Mouse (Mus musculus): ENCODE data around the gene Herpud2. TPM values are rescaled to one million over a fixed set of nuclear protein-coding genes. Genes with fewer than 3 reads are reported as not detected.
"Not testable (repeated sequence)": the region's sequence is repeated elsewhere in the genome, so short reads cannot be mapped to it uniquely, and the experiment has no call there.

The Herpud2 gene
- total RNA-seq, 1 experiment from 2014 or later, result 36.1 TPM

DNA sequence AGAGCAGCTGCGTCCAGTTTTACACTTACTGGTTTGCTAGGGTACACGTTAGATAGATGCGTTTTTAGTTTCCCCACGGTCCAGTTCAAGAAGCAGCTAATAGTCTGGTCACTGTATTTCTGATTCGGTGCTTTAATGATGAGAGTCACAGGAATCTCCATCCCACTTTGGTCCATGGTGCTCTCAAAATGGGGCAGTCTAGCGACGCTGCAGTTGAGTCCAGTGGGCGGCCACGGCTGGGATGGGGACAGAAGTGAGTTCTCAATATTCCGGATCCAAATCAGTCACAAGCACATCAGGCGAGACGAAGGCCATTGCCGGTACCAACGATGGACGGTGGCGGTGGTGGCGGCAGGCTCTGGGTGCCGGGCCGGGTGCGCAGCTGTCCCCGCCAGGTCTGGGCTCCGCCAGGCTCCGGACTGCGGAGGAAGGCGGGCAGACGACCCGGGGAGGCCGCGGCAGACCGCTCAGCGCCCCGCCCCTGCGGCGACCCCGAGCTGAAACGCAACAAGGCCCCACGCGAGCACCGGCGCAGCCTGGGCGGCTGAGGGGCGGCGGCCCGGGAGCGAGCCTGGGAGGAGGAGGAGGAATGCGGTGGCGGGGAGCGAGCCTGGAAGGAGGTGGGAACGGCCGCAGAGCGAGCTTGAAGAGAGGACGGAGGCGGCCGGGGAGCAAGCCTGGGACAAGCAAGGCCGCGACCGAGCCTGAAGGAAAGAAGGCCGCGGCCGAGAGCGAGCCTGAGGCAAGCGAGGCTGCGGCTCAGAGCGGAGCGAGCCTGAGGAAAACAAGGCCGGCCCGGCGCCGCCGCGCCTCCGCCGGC lies 619 bp downstream of the Herpud2 start:
- ATAC-seq (replicated peaks; ENCODE audit: insufficient number of reproducible peaks, low FRiP score, low TSS enrichment, poor library complexity, severe bottlenecking), result peak; percentile 9; the same call in 1 of the 2 replicates

DNA sequence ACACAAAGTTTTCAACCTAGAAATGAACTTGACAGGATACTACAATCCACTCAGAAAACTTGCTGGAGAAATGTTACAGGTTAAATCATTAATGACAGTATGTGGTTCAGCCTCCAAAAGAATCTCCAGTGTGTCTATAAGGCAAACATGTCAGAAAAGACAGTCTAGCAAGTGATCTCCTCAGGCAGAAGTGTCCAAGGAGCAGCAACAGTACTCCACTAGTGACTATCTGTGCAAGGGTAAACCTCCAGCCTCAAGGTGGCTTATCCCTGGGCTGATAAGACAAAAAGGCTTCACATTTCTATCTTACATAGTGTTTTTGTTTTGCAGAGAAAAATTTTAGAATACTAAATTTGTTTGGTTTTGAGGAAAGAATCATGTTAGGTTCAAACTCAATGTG lies 2.9 kb downstream of the Herpud2 start:
- no peak for ATAC-seq (replicated peaks; ENCODE audit: insufficient number of reproducible peaks, low FRiP score, low TSS enrichment, poor library complexity, severe bottlenecking)

DNA sequence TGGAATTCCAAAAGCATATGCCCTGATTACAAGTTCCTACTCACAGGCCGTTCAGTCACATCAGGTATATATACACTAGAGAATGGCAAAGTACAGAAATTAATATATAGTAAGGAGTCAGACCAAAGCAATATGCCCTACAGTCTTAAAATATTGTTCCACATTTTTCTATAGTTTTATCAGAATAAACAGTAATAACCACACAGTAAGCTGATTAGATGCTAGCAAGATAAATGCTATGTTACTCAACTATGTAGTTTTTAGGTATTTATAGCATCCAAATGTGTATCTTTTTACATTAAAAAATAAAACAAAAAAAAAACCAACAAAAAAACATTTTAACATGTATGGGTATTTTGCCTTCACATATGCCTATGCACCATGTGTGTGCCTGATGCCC lies 5.7 kb downstream of the Herpud2 start:
- ATAC-seq (replicated peaks; ENCODE audit: insufficient number of reproducible peaks, low FRiP score, low TSS enrichment, poor library complexity, severe bottlenecking), result no peak

DNA sequence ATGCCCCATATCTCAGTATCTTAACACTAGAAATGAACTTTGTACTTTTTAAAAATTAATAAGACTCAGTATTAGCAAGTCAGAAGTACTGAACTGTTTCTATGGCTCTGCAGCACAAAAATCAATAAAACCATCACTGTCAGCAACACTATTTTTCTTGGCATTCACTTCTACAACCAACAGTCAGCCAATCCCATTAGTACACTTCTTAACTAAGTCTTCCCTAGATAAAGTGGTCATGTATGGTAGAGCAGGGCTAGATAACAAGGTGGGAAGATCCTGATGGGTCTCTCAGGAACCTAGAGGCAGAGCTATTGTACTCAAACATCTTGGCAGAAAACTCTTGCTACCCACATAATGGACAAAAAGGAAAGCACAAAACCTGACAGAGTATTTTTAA lies 7.7 kb downstream of the Herpud2 start:
- ATAC-seq (replicated peaks; ENCODE audit: insufficient number of reproducible peaks, low FRiP score, low TSS enrichment, poor library complexity, severe bottlenecking), result no peak

DNA sequence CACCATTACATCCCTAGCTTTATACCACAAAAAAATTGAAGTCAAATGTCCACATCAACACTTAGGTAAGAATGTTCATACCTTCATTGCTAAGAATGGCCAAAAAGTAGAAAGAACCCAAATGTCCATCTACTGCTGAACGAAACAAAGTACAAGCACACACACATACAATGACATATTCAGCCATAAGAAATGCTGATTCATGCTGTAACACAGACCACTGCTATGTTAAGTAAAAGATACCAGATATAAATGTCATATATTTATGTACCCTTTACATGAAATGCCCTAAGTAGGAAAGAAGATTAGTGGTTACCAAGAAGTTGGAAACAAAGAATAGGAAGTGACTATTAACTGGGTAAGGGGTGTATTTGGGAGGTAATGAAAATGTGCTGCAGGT lies 8.6 kb downstream of the Herpud2 start:
- ATAC-seq (replicated peaks; ENCODE audit: insufficient number of reproducible peaks, low FRiP score, low TSS enrichment, poor library complexity, severe bottlenecking), result no peak

DNA sequence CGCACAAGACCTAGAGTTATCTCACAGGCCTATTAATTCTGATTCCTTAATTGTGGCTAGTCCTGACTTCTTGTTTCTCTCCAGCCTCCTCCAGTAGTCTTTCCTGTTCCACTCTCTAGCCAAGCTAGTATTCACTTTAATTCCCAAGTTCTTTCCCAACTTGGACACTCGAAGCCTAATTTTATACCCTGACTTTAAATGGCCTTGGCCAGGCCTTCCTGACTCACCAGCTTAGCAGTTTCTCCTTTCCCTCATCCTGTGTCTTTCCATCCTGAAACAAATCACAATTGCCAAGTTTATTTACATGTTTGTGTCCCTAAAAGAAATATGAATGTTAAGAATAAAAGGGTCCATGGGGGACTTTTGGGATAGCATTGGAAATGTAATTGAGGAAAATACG lies 9.6 kb downstream of the Herpud2 start:
- no peak for ATAC-seq (replicated peaks; ENCODE audit: insufficient number of reproducible peaks, low FRiP score, low TSS enrichment, poor library complexity, severe bottlenecking)

DNA sequence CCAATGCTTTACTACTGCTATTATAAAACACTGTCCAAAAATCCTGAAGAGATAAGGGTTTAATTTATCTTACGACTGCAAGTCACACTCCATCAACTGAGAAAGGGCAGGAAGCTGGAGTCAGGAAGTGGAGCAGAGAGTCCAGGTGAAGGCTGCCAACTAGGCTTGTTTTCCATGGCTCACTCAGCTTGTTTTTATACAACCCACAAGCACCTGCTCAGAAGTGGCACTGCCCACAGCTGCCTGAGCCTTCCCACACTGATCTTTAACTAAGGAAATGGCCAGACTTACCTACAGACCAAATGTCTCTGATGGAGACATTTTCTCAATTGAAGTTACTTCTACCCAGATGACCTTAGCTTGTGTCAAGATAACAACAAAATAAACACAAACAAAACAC lies 11.3 kb downstream of the Herpud2 start:
- no peak for ATAC-seq (replicated peaks; ENCODE audit: insufficient number of reproducible peaks, low FRiP score, low TSS enrichment, poor library complexity, severe bottlenecking)

DNA sequence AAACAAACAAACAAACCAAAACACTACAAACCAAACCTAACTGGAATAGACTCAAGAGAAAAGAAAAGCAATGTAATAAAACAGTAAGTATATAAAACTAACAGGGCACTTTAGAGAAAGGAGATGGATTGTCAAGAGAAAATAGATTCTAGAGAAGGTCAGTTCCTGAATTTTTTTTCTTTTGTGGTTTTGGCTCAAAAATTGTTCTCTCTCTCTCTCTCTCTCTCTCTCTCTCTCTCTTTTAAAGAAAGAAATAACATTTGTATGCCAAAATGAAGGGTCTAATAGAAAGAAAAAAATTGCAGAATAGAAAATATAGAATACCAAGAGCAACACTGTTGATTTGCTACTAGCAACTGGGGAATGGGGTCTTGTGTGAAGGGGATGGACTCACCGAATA lies 12.7 kb downstream of the Herpud2 start:
- no peak for ATAC-seq (replicated peaks; ENCODE audit: insufficient number of reproducible peaks, low FRiP score, low TSS enrichment, poor library complexity, severe bottlenecking)

DNA sequence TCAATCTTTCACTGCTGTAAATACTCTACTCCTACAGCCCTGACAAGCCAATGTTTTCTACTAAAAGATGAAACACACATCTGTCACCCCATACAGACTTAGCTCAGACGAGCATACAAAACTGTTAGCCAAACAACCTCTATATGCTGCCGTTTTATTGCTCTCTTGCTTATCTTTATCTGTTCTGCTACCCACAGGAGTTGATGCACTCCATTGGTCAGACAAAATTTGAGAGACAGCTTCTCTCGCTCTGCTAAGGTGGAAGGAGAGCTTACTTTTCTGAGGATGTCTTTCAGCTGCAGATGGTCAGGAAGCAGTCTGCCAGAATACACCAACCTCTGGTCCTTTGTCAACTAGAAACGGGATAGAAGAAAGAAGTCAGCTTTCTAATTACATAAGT lies 18.7 kb downstream of the Herpud2 start:
- no peak for ATAC-seq (replicated peaks; ENCODE audit: insufficient number of reproducible peaks, low FRiP score, low TSS enrichment, poor library complexity, severe bottlenecking)

DNA sequence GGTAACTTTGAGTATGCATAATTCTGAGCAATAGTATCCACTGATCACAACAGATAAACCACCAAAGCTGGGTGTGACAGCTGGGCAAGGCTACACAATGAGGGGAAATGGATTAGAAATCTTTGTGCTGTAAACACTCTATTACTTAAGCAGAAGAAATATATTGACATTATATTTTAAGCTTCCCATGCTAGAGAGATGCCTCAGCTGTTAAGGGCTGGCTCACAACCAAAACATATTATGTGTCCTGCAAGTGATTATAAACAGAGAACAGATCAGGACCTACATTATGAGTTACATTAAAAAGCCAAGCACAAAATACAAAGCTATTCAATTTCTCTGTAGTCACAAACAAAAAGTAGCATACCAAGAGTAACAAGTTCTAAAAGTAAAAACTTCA lies 19.4 kb downstream of the Herpud2 start:
- ATAC-seq (replicated peaks; ENCODE audit: insufficient number of reproducible peaks, low FRiP score, low TSS enrichment, poor library complexity, severe bottlenecking), result no peak

DNA sequence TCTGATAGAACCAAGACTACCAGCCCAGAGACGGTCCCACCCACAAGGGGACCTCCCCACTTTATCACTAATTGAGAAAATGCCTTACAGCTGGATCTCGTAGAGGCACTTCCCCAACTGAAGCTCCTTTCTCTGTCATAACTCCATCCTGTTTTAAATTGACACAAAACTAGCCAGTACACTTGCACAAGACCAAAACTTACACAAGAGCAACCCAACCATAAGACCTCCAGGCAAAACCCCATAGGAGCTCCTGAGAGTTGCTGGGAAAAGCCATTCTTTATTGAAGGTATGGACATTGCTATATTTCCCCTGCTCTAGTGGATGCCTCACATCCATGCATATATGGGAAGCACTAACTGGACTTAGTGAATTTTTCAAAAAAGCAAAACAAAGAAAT lies 27.6 kb downstream of the Herpud2 start:
- ATAC-seq (replicated peaks; ENCODE audit: insufficient number of reproducible peaks, low FRiP score, low TSS enrichment, poor library complexity, severe bottlenecking), result no peak

DNA sequence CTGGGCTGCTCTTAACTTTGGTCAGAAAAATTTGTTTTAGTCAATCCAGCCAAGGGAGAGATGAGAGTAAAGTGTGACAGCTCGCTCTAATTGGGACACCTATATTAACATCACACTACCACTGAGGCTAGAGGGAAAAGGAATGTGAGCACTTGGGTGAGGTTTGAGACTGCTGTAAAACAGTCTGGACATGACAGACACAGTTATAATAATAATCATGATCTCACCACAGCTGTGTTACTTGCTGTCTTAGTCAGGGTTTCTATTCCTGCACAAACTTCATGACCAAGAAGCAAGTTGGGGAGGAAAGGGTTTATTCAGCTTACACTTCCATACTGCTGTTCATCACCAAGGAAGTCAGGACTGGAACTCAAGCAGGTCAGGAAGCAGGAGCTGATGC lies 28.0 kb downstream of the Herpud2 start:
- ATAC-seq (replicated peaks; ENCODE audit: insufficient number of reproducible peaks, low FRiP score, low TSS enrichment, poor library complexity, severe bottlenecking), result not testable (repeated sequence)

DNA sequence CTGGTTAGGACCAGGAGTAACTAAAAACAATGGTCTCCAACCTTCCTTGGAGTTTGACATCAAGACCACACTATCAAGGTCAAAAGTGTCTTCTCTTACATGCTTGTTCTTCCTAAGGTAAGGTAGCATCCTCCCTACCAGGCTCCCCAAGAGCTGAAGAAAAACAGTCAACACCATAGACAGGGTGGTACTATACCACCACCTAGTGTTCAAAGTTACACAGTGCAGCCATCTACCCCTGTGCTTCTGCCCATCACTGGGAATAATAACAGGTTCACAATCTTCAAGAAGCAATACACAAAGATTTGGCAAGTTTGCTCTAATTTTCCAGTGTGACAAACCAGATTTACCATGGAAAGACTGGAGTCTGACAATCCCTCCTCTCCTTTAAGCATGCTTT lies 47.0 kb downstream of the Herpud2 start:
- peak; percentile 82 for ATAC-seq (replicated peaks; ENCODE audit: insufficient number of reproducible peaks, low FRiP score, low TSS enrichment, poor library complexity, severe bottlenecking)

DNA sequence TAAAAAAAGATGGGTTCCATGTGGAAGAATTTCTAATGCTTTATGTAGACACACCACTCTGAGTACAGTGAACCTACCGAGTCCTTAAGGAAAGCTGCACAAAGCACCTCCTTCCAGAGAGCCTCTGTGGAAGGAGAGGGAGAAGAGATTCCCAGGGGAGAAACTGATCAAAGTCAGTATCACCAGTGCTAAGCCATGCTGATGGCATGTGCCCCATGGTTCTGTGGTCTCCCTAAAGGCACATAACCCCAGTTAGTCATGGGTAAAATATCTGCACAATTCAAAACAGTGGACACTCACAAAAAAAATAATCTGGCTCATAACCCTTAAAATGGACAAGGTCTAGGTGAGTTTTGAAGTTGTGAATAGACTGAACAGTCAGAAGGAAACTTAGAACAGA lies 48.7 kb downstream of the Herpud2 start:
- ATAC-seq (replicated peaks; ENCODE audit: insufficient number of reproducible peaks, low FRiP score, low TSS enrichment, poor library complexity, severe bottlenecking), result no peak

DNA sequence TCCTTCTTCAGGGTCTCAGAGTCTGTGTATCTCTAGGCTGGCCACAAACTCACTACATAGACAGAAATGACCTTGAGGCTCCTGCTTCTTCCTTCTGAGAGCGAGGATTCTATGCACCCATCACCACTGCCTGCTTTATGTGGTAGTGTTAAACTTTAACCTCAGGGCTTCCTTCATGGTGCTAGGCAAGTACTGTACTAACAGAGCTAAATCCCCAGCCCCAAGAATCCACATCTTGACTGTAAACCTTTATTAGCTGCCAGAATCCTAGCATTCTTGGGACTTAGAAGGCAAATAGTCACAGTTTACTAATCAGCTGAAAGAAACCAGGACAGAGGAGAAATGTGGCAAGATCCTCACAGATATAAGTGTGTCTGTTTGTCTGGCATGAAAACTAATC lies 60.8 kb downstream of the Herpud2 start:
- no peak for ATAC-seq (replicated peaks; ENCODE audit: insufficient number of reproducible peaks, low FRiP score, low TSS enrichment, poor library complexity, severe bottlenecking)

DNA sequence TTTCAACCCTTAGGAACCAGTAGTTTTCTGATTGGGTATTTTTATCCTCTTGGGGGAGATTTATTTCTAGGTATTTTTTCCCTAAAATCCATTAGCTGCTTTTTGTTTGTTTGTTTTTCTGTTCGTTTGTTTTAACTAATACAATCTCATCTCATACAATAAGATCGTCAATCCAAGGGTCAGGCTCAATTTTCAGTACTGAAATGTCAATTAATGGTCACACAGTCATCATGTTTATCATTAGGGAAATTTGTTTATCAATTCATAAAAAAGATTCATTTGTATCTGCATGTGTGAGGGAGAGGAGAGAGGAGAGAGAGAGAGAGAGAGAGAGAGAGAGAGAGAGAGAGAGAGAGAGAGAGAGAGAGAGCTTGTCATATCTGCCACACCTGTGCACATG lies 62.5 kb downstream of the Herpud2 start, which contains the start of gene Gm10181:
TSS of gene Gm10181 (plus strand) at position 301 of the 400 bp plus-strand sequence.
- no peak for ATAC-seq (replicated peaks; ENCODE audit: insufficient number of reproducible peaks, low FRiP score, low TSS enrichment, poor library complexity, severe bottlenecking)

DNA sequence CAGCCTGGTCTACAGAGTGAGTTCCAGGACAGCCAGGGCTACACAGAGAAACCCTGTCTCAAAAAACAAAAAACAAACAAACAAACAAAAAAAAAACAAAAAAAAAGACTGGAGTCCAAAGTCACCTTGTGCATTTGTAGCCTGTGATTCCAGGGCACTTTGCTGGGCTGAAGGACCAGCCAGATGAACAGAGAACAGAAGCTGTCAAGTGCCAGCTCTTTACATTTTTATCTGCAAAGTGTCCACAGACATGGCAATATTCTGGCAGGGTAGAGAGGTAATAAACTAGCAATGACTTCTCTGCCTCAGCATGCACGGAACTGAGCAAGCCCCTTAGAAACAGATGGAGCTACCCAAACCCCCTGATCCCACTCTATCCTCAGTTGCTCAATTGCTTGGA lies 75.1 kb downstream of the Herpud2 start:
- no peak for ATAC-seq (replicated peaks; ENCODE audit: insufficient number of reproducible peaks, low FRiP score, low TSS enrichment, poor library complexity, severe bottlenecking)

DNA sequence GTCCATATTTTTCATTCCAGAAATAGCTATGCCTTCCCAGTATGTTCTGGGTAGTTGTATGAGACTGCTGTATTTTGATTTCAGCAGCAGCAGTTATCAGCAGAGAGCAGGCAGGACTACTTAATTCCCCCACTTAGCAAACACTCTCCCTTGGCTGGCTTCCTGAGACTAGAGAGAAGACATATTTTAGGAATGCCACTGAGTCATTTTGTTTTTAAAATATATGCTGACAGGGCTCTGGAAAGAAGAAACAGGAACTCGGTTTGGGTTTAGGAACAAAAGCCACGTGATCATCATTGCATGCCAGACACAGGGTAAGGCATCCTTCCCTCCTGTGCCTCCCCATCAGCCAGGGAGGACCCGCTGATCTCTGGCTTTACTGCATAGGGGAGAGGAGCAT lies 75.6 kb downstream of the Herpud2 start:
- no peak for ATAC-seq (replicated peaks; ENCODE audit: insufficient number of reproducible peaks, low FRiP score, low TSS enrichment, poor library complexity, severe bottlenecking)

DNA sequence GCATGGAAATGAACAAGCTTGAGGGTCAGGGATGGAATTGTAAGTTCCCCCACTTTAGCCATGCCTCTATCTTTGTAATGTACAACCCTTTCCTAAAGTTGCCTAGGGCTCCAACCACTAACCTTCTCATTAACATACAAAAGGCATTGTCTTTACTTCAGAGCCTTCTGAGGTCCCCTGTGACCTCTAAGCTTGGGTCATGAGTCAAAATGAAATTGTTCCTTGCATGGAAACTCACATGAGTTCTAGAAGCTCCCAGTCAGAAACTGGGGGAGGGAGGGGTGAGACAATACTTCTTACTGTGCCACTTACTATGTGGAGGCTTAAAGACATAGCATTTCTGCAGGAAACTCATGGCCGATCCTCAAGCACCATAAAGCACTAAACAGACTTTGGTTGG lies 79.0 kb downstream of the Herpud2 start:
- ATAC-seq (replicated peaks; ENCODE audit: insufficient number of reproducible peaks, low FRiP score, low TSS enrichment, poor library complexity, severe bottlenecking), result no peak

DNA sequence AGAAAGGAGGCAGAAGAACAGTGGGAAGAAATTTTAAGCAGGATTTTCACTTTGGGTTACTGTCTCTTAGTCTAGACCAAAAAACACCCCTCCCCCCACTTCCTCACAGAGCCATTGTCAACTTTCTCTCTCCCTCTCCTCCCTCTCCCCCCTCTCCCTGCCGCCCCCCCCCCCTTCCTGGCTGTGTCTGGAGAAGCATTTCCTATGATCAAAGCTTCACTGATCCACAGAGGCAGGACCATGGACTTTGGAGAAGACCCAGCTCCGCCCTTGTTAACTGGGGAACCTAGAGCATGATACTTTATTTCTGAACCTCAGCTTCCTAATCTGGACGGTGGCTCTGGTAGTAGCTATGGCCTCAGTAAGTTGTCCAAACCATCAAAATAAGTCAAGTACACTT lies 92.9 kb downstream of the Herpud2 start:
- ATAC-seq (replicated peaks; ENCODE audit: insufficient number of reproducible peaks, low FRiP score, low TSS enrichment, poor library complexity, severe bottlenecking), result no peak
